Mouse (Mus musculus) lung, adult 2 months (tissue): ENCODE results near the gene Anks1b.

Experiments
- CTCF ChIP-seq: fragments of 200-500 bp; IDR thresholded peaks from 2 replicates; pipeline ENCODE4 v1.5.1; 2011; ENCODE audit warnings: mild to moderate bottlenecking, low read length, control low read depth; ENCODE audit not compliant: insufficient read depth
- POLR2A ChIP-seq: fragments of 200-500 bp; IDR thresholded peaks from 2 replicates; pipeline ENCODE4 v1.6.1; 2011; ENCODE audit warnings: low read depth, mild to moderate bottlenecking, control low read depth, low read length, borderline replicate concordance; ENCODE audit errors: extremely low read depth

DNA sequence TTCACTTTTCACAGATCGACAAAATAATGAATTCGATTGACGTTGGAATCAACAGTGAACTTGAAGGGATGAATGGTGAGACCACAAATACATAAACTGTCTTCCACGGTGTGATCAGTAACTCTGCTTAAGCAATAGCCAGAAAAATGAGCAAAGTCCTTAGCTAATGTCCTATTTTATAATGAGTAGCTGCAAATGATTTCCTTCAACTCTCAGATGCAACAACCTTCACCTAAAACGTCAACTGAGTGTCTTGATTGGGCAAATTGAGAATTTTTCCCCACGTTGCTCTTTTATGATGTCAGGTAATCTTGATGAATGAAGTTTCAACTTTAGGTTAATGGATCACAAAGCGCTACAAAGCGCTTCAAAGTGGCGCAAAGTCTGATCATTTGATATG is 639.5 kb downstream of the Anks1b start:
- no peak for TF ChIP-seq CTCF
- TF ChIP-seq POLR2A = no peak
